Mouse (Mus musculus) neural tube, embryonic 12.5 days (tissue): ENCODE measurements around the gene Icmt. TPM values are rescaled to one million over a fixed set of nuclear protein-coding genes. Genes with fewer than 3 reads are reported as not detected.

Source experiments
- ATAC-seq: fragments of 200-750 bp; cut with Nextera tagmentation; 2 replicates; pipeline ENCODE4 v1.8.0; 2017; ENCODE audit warnings: low read depth, mild to moderate bottlenecking, moderate TSS enrichment, moderate library complexity; ENCODE audit not compliant: low FRiP score
- H3K27ac ChIP-seq: fragments of 300-500 bp; sonication (generic); 2 replicates; pipeline ENCODE4 v1.5.1; 2016
- H3K27me3 ChIP-seq: fragments of 300-500 bp; sonication (generic); replicated peaks from 2 replicates; pipeline ENCODE4 v1.6.1; 2016; ENCODE audit warnings: mild to moderate bottlenecking
- H3K36me3 ChIP-seq: fragments of 300-500 bp; sonication (generic); 2 replicates; pipeline ENCODE4 v1.6.1; 2016; ENCODE audit warnings: mild to moderate bottlenecking
- H3K4me1 ChIP-seq: fragments of 300-500 bp; sonication (generic); 2 replicates; pipeline ENCODE4 v1.6.1; 2016
- H3K4me2 ChIP-seq: fragments of 300-500 bp; sonication (generic); replicated peaks from 2 replicates; pipeline ENCODE4 v1.6.1; 2016; ENCODE audit warnings: mild to moderate bottlenecking
- H3K4me3 ChIP-seq: fragments of 300-500 bp; sonication (generic); 2 replicates; pipeline ENCODE4 v1.5.1; 2016
- H3K9ac ChIP-seq: fragments of 300-500 bp; sonication (generic); 2 replicates; pipeline ENCODE4 v1.6.1; 2016; ENCODE audit warnings: mild to moderate bottlenecking
- H3K9me3 ChIP-seq: fragments of 300-500 bp; sonication (generic); 2 replicates; pipeline ENCODE4 v1.6.1; 2016; ENCODE audit warnings: mild to moderate bottlenecking
- WGBS: fragments of 180-500 bp; shearing (Covaris S2); methylation state at CpG from one replicate; pipeline ENCODE4 v1.1.7; 2016; 5-methylcytosine and 5-hydroxymethylcytosine counted together
- polyA plus RNA-seq: library from polyadenylated mRNA; unstranded; fragments of >200 nt; fragmentation: Nextera tagmentation; extraction: Ambion mirVana; gene quantifications from 2 replicates; pipeline ENCODE4 v1.2.1, GENCODE M21; 2016

Icmt gene
- polyA plus RNA-seq, 1 experiment from 2014 or later, result 23.0 TPM

DNA sequence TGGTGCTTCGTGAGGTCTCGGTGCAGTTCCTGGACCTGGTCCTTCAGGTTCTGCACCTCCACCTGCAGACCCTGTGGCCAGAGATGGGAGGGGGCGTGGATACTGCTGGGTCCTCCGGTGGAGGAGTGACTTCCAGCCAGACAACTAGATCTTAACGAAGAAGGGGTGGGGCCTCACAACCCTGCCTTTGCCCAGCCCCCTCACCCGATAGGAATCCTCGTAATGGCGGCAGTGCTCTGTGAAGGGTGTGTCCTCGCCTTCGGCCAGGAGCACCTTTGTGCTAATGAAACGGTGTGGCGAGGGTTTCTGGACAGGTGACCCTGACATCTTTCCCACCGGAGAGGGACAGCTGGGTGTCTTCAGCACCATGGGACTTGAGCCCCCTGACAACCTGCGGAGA, 15.2 kb downstream of the Icmt start:
- Histone ChIP-seq H3K9me3 (no peaks in the 10 kb centered on the region), H3K36me3 (peaks cover 5% of the 10 kb centered on the region), H3K4me2 (peak overlapping the region; percentile 59; the same call in 1 of the 2 replicates), H3K4me3 (no peak overlapping the region), H3K4me1 (peaks cover 21% of the 10 kb centered on the region), H3K9ac (no peak overlapping the region), H3K27ac (no peak overlapping the region), H3K27me3 (peaks cover 81% of the 10 kb centered on the region)
- 1% methylated on average over 14 of the region's 14 CpGs for WGBS
- ATAC-seq, result no peak

DNA sequence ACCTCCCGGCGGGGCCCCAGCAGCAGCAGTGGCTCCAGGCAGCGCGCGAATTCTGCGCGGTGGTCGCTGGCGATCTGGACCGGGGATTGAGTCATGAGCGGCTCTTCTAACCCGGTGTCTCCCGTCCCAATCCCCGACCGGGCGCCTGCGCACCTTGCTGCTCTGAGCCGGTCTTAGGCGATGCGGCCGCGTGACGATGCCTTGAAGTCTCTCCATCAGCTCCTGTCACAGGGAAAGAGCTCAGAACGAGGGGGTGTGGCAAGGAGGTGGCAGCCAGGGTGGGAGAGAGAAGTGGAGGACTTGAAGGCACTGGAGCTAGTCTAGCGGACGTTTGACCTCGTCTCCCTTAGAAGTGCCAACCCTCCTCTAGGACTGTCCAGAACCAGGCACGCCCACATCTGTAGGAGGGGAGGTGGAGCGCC, 16.2 kb downstream of the Icmt start:
- whole genome bisulfite sequencing, result 0% methylated on average over 29 of the region's 29 CpGs
- Histone ChIP-seq H3K4me1 (peaks cover 21% of the 10 kb centered on the region), H3K36me3 (peaks cover 5% of the 10 kb centered on the region), H3K27ac (no peak overlapping the region), H3K4me2 (peak overlapping the region; percentile 59), H3K4me3 (peak overlapping the region; percentile 26), H3K9me3 (no peaks in the 10 kb centered on the region), H3K27me3 (peaks cover 92% of the 10 kb centered on the region), H3K9ac (peak overlapping the region; percentile 26; the same call in 1 of the 2 replicates)
- ATAC-seq, result peak; percentile 32; the same call in 1 of the 2 replicates

DNA sequence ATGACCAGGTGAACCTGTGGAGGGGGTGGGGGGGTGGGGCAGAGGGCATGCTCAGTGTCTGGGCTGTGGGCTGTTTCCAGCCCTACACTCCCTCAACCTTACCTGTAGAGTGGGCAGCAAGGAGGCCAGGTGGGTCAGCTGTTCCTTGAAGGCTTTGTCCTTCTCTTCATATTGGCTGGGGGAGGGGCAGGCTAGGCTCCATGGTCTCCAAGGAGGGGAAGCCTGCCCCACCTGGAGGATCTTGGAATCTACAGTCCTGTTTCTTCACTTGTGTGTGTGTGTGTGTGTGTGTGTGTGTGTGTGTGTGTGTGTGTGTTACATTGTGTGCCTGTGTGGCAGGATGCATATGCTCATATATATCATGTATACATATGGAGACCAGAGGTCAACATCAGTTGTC, 16.9 kb downstream of the Icmt start:
- Histone ChIP-seq H3K9me3 (no peaks in the 10 kb centered on the region), H3K9ac (no peak overlapping the region), H3K36me3 (no peaks in the 10 kb centered on the region), H3K4me2 (peak overlapping the region; percentile 59), H3K4me1 (peaks cover 27% of the 10 kb centered on the region), H3K27me3 (peaks cover 99% of the 10 kb centered on the region), H3K4me3 (no peak overlapping the region), H3K27ac (no peak overlapping the region)
- ATAC-seq, result no peak

DNA sequence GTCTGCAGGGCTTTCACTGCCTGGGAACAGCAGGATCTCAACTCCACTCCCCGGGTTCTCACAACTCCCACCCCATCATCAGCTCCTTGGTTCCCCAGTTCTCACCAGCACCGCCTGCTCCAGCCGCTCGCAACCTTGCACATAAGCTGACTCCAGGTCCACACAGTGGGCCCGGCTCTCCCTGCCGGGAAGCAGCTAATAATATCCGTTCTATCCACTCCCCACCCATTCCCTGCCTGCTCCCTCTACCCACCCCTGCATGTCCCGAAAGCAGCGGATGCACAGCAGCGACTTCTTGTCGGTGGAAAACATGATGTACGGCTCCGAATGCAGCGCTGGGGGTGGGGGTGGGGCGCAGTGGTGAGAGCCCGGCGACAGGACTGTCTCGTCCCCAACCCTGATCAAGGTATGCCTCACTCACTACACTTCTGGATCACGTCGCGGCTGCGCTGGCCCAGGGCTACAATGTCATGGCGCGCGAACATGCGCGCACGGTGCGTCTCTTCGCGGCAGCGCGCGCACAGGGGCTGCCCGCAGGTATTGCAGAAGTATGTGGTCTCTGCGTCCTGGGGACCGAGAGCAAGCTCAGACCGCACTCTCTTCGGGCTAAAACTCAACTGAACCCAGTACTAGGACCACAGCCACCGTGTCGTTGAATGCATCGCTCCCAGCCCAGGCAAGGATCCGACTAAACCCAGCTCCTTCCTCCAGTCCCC, 18.6 kb downstream of the Icmt start:
- Histone ChIP-seq H3K4me1 (peaks cover 29% of the 10 kb centered on the region), H3K4me3 (peak overlapping the region; percentile 22; the same call in 1 of the 2 replicates), H3K27me3 (peaks cover 84% of the 10 kb centered on the region), H3K9ac (no peak overlapping the region), H3K27ac (no peak overlapping the region), H3K9me3 (no peaks in the 10 kb centered on the region), H3K4me2 (peak overlapping the region; percentile 55), H3K36me3 (no peaks in the 10 kb centered on the region)
- no peak for ATAC-seq
- WGBS, result 1% methylated on average over 43 of the region's 43 CpGs

DNA sequence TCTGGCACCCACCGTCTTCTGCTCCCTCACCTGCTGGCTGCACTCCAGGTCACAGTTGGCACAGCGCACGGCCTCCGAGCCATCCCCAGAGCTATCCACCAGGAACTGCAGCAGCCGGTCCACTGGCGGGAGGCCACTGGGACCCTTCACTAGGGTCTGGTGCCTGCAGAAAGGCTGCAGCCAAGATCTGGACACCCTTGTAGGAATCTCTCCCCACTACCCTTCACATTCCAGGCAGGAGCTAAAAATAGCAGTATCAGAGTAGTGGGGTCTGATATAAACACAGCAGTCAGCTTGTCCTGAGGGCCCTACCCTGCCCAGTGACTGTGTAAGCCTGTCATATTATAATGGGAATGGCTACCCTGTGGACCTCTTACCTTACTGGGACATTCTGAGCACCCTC, 20.6 kb downstream of the Icmt start:
- no peak for ATAC-seq
- Histone ChIP-seq H3K4me3 (no peak overlapping the region), H3K4me2 (no peak overlapping the region), H3K27me3 (peaks cover 65% of the 10 kb centered on the region), H3K4me1 (peaks cover 28% of the 10 kb centered on the region), H3K27ac (no peak overlapping the region), H3K9me3 (no peaks in the 10 kb centered on the region), H3K9ac (no peak overlapping the region), H3K36me3 (no peaks in the 10 kb centered on the region)
- 81% methylated on average over 6 of the region's 6 CpGs for WGBS

DNA sequence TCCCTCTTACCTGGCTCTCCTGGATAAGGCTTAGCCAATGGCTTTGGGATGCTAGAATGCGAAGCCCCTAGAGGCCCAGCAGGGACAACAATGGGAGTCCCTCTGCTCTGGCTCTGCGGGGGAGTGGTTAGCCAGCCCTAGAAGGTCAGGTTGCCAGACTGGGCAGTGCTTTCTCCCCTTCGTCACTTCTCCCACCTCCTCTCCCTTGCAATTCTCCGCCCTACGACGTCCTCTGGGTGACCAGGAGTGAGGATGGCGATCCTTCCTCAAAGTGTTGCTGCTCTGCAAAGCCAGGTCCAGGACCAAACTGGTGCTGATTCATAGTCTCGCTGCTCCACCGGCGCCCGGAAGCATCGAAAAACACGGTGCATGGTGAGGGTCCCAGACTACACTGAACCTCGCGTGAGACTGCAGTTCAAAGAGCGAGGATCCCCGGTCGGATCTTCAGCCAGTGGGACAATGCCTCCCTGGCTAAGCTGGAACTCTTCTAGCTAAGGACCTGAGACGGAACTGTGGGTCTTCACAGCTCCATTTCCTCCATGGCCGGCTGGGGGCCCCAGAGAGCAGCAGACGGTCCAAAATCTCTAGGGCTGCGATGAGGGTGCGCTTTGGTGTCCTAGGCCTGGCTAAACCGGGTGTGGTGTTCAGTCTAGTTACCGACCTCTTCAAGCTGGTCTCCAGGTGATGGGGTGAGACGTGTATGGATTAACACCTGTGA, 21.6 kb downstream of the Icmt start, which contains the start of gene Rnf207:
TSS of gene Rnf207 (minus strand) at position 477 of the 718 bp plus-strand sequence.
- no peak within 1 kb of the TSS; the same call in 1 of the 2 replicates for H3K4me3 ChIP-seq
- no peak within 1 kb of the TSS for H3K27ac ChIP-seq
- peak within 1 kb of the TSS; percentile 46 for H3K4me2 ChIP-seq
- ATAC-seq, result no peak
- peaks cover 18% of the 10 kb centered on the region for H3K4me1 ChIP-seq
- peaks cover 54% of the 10 kb centered on the region for H3K27me3 ChIP-seq
- WGBS, result 4% methylated on average over 26 of the region's 26 CpGs
- H3K9ac ChIP-seq, result no peak within 1 kb of the TSS
- no peaks in the 10 kb centered on the region for H3K36me3 ChIP-seq
- no peaks in the 10 kb centered on the region for H3K9me3 ChIP-seq

DNA sequence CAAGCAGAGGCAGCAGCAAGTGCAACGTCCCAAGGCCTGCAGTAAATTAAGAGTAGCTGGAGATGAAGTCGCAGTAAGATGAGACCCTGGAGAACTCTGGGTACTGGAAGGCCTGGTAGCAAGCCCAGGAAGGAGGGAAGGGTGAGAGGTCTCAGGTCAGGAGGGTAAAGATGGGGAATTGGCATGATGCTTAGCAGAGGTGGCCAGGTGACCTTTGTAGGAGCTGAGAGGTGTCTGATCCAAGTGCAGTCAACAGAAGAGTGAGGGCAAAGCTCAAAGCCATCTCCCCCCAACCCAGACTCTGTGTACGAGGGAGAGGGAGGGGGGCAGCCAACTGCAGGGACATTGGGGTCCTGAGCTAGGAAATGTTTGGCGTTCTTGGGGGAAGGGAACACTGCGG, 24.4 kb downstream of the Icmt start:
- WGBS, result 75% methylated on average over 5 of the region's 5 CpGs
- Histone ChIP-seq H3K27ac (no peak overlapping the region), H3K36me3 (no peaks in the 10 kb centered on the region), H3K9ac (no peak overlapping the region), H3K4me1 (peaks cover 9% of the 10 kb centered on the region), H3K4me3 (no peak overlapping the region), H3K4me2 (no peak overlapping the region), H3K27me3 (peaks cover 26% of the 10 kb centered on the region), H3K9me3 (no peaks in the 10 kb centered on the region)
- ATAC-seq, result no peak

DNA sequence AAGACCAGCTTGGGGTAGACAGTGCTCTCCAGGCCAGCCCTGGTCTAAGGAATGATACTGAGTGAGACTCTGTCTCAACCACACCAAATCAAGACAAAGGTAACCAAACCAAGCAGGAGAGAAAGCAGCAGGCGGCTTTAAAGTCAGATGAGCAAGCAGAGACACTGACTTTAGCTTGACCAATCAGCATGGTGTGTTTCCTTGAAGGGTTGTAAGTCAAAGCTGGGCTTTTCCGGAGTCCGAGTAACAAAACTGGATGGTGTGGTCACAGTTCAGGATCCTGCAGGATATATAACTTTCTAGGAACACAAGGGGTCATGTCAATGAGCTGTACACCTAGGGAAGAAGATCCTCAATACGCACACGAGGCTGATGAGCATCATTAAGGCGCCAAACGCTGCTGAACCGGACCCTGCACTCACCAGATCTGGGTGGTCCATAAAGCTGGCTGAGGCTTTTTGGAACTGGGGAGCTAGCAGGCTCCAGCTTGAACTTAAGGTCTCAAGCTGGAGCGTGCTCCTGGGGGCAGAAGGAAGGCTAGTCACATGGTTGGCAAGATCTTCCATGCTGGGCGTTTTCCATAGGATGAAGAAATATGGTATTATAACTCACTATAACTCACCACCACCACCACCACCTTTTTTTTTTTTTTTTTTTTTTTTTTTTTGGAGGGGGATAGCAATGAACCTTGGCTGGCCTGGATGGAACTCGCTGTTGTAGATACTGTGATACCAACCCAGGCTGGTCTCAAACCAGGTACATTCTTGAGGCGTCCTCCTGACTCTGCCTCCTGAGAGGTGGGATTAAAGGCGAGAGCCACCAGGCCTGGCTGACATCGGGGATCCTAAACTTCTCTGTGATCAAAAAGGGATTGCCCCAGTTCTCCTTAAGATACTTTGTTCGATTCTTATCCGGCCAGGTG, 27.9 kb downstream of the Icmt start:
- H3K9me3 ChIP-seq, result no peaks in the 10 kb centered on the region
- H3K27me3 ChIP-seq, result no peaks in the 10 kb centered on the region
- H3K4me1 ChIP-seq, result peaks cover 14% of the 10 kb centered on the region
- peaks cover 17% of the 10 kb centered on the region for H3K36me3 ChIP-seq
- H3K4me2 ChIP-seq, result peak overlapping the region; percentile 84
- 55% methylated on average over 16 of the region's 16 CpGs for WGBS
- no peak overlapping the region for H3K27ac ChIP-seq
- H3K4me3 ChIP-seq, result peak overlapping the region; percentile 96; the same call in 1 of the 2 replicates
- ATAC-seq, result no peak
- no peak overlapping the region for H3K9ac ChIP-seq

DNA sequence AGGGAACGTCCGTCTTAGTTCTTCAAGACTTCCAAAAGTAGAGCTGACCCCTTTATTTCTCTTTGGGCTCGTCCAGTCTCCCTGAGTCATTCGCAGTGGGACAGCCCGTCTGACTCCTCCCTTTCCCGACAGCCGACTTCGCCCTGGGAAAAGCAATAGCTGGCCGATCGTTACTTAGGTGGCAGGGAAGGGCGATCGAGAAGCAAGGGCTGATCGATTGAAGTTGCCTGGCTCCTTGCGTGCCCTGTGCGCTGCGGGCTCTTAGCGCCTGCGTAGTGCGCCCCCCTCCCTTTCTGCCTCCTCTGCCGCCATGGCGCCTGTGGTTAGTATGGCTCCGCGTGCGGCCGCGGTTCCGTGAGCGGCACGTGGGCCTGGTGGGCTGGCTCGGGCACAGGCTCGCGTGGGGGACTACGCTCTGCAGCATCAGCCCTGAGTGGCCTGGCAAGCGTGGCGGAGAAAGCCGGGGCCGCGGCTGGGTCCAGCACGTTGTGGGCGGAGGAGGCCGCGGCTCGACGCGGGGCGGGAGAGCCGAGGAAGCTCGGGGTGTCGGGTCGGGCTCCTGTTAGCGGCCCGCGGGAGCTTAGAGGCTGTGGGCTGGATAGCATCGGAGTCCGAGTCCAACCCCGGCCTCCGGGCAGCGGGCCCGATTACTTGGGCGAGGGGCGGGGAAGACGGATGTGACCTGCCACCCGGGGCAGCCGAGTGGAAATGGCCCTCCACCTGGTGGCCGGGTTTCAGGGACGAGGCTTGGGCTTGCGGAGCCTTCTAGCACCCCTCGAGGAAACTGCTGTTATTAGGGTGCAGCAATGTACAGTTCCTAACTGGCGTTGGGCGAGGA, 28.8 kb downstream of the Icmt start, which contains the start of gene Rpl22:
TSS of gene Rpl22 (plus strand) at position 169 of the 838 bp plus-strand sequence.
- H3K4me1 ChIP-seq, result peaks cover 14% of the 10 kb centered on the region
- peak within 1 kb of the TSS; percentile 96 for H3K4me3 ChIP-seq
- H3K36me3 ChIP-seq, result peaks cover 26% of the 10 kb centered on the region
- H3K9ac ChIP-seq, result peak within 1 kb of the TSS; percentile 91
- peak; percentile 94 for ATAC-seq
- H3K9me3 ChIP-seq, result no peaks in the 10 kb centered on the region
- WGBS, result under 1% methylated on average over 66 of the region's 70 CpGs
- H3K27ac ChIP-seq, result no peak within 1 kb of the TSS
- peak within 1 kb of the TSS; percentile 84 for H3K4me2 ChIP-seq
- H3K27me3 ChIP-seq, result no peaks in the 10 kb centered on the region

DNA sequence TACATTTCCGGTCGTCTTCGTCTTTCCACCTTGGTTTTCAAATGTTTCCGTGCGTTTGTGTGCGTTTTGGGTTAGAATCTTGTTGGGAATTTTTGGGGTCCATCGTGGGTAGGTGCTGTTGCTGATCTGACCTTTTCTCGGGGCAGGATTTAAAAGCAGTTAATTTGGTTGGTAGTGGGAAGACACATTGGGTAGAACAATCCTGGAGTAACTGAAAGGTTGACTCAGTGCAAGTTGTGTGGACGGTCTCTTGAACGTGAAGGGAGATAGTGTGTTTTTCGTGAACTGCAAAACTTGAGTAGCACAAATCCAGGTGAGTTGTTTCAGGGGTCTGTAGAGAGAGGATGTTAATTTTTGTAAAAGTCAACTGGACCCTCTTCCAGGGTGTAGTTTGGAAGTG, 29.5 kb downstream of the Icmt start:
- 1% methylated on average over 11 of the region's 11 CpGs for WGBS

DNA sequence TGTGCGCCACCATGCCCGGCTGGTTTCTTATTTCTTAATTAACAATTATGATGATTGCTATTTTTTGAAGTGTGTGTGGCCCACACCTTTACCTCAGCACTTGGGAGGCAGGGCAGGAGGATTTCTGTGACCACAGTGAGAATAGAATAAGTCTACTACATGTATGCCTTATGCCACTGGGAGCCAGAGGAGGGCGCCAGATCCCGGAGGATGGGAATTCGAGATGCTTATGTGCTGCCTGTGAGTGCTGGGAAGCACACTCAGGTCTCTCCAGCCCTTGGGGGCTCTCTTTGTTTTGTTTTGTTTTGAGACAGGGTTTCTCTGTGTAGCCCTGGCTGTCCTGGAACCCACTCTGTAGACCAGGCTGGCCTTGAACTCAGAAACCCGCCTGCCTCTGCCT, 31.7 kb downstream of the Icmt start:
- no peak overlapping the region for H3K4me2 ChIP-seq
- H3K4me1 ChIP-seq, result peaks cover 14% of the 10 kb centered on the region
- no peaks in the 10 kb centered on the region for H3K9me3 ChIP-seq
- 82% methylated on average over 6 of the region's 6 CpGs for WGBS
- no peak for ATAC-seq
- no peak overlapping the region for H3K27ac ChIP-seq
- H3K36me3 ChIP-seq, result peaks cover 55% of the 10 kb centered on the region
- no peak overlapping the region for H3K4me3 ChIP-seq
- no peak overlapping the region for H3K9ac ChIP-seq
- H3K27me3 ChIP-seq, result no peaks in the 10 kb centered on the region

More for the DNA sequence above, 29.5 kb downstream of the Icmt start:
- no peaks in the 10 kb centered on the region for H3K9me3 ChIP-seq
- peaks cover 14% of the 10 kb centered on the region for H3K4me1 ChIP-seq
- H3K27ac ChIP-seq, result no peak overlapping the region
- peak overlapping the region; percentile 91 for H3K9ac ChIP-seq
- H3K27me3 ChIP-seq, result no peaks in the 10 kb centered on the region
- H3K4me2 ChIP-seq, result peak overlapping the region; percentile 84
- peaks cover 34% of the 10 kb centered on the region for H3K36me3 ChIP-seq
- H3K4me3 ChIP-seq, result peak overlapping the region; percentile 96
- ATAC-seq, result no peak
